Mouse (Mus musculus) liver, embryonic 14 days (tissue): ENCODE measurements around the gene Nhlrc4. TPM values are rescaled to one million over a fixed set of nuclear protein-coding genes. Genes with fewer than 3 reads are reported as not detected.

Source experiments
- polyA plus RNA-seq: library from polyadenylated mRNA; depleted of rRNA; stranded (reverse); fragments of >200 nt; gene quantifications from 2 replicates; pipeline ENCODE4 v1.2.3, GENCODE M21; 2012; rRNA removed

The Nhlrc4 gene
- polyA plus RNA-seq: 7.0 and 10.4 TPM in 2 replicates

GRCm38 (mm10) chr17:25944366-25945163, at the start of gene Nhlrc4, which contains the start of gene Pigq:
TSS of gene Nhlrc4 (minus strand) at chr17:25944961.
TSS of gene Pigq (minus strand) at chr17:25944936.

GRCm38 (mm10) chr17:25985306-25986294, 40.8 kb upstream of the Nhlrc4 start, which contains the start of gene Capn15:
TSS of gene Capn15 (minus strand) at chr17:25985796.

GRCm38 (mm10) chr17:25951803-25952623, 7.3 kb upstream of the Nhlrc4 start, which contains the start of gene A930017K11Rik:
TSS of gene A930017K11Rik (minus strand) at chr17:25952565.

GRCm38 (mm10) chr17:25919144-25919785, 25.5 kb downstream of the Nhlrc4 start, which contains the start of gene Rab40c:
TSS of gene Rab40c (minus strand) at chr17:25919727.

Other genes with a start within 250 kb of the Nhlrc4 start
- 0.07 and 0.24 TPM in 2 replicates for gene Gng13, start 227.8 kb downstream of the Nhlrc4 start, polyA plus RNA-seq
- 17.4 and 17.9 TPM in 2 replicates for gene Chtf18, start 217.5 kb downstream of the Nhlrc4 start, polyA plus RNA-seq
- 7.9 and 9.7 TPM in 2 replicates for gene Rpusd1, start 217.3 kb downstream of the Nhlrc4 start, polyA plus RNA-seq
- 0.01 TPM in 1 of 2 replicates, not detected in the other for gene Mslnl, start 208.9 kb downstream of the Nhlrc4 start, polyA plus RNA-seq
- gene Msln, start 190.6 kb downstream of the Nhlrc4 start, polyA plus RNA-seq: 0.67 and 1.3 TPM in 2 replicates
- 8.8 and 10.3 TPM in 2 replicates for gene Narfl, start 171.2 kb downstream of the Nhlrc4 start, polyA plus RNA-seq
- 6.6 and 6.9 TPM in 2 replicates for gene Haghl, start 159.3 kb downstream of the Nhlrc4 start, polyA plus RNA-seq
- gene Ccdc78, start 158.4 kb downstream of the Nhlrc4 start, polyA plus RNA-seq: 0.02 TPM in 2 replicates
- 45.1 and 48.5 TPM in 2 replicates for gene Fam173a, start 152.1 kb downstream of the Nhlrc4 start, polyA plus RNA-seq
- 0.27 TPM in 1 of 2 replicates, not detected in the other for gene AC134908.4, start 149.3 kb downstream of the Nhlrc4 start, polyA plus RNA-seq
- 17.5 and 18.6 TPM in 2 replicates for gene Metrn, start 147.8 kb downstream of the Nhlrc4 start, polyA plus RNA-seq
- 0.05 and 0.07 TPM in 2 replicates for gene Fbxl16, start 135.9 kb downstream of the Nhlrc4 start, polyA plus RNA-seq
- gene Wdr24, start 121.3 kb downstream of the Nhlrc4 start, polyA plus RNA-seq: 12.5 and 14.2 TPM in 2 replicates
- gene Jmjd8, start 116.1 kb downstream of the Nhlrc4 start, polyA plus RNA-seq: 14.5 and 16.3 TPM in 2 replicates
- gene Stub1, start 111.6 kb downstream of the Nhlrc4 start, polyA plus RNA-seq: 80.4 and 87.9 TPM in 2 replicates
- 1.1 and 1.3 TPM in 2 replicates for gene Rhbdl1, start 107.7 kb downstream of the Nhlrc4 start, polyA plus RNA-seq
- 2.3 and 3.3 TPM in 2 replicates for gene Gm20683, start 103.2 kb downstream of the Nhlrc4 start, polyA plus RNA-seq
- gene Rhot2, start 100.1 kb downstream of the Nhlrc4 start, polyA plus RNA-seq: 30.0 and 33.7 TPM in 2 replicates
- gene Wdr90, start 83.5 kb downstream of the Nhlrc4 start, polyA plus RNA-seq: 15.6 and 18.5 TPM in 2 replicates
- 18.4 and 20.6 TPM in 2 replicates for gene Mcrip2, start 76.2 kb downstream of the Nhlrc4 start, polyA plus RNA-seq
- gene Mettl26, start 69.9 kb downstream of the Nhlrc4 start, polyA plus RNA-seq: 41.0 and 42.6 TPM in 2 replicates
- gene Wfikkn1, start 64.1 kb downstream of the Nhlrc4 start, polyA plus RNA-seq: 0.49 and 0.51 TPM in 2 replicates
- gene Rab40c, start 25.2 kb downstream of the Nhlrc4 start, polyA plus RNA-seq: 5.4 and 6.5 TPM in 2 replicates
- gene Pigq, start within 50 bp of the Nhlrc4 start, polyA plus RNA-seq: 226 and 261 TPM in 2 replicates
- 0.14 and 0.16 TPM in 2 replicates for gene A930017K11Rik, start 7.6 kb upstream of the Nhlrc4 start, polyA plus RNA-seq
- 6.4 and 7.9 TPM in 2 replicates for gene Capn15, start 40.8 kb upstream of the Nhlrc4 start, polyA plus RNA-seq
- gene Rab11fip3, start 124.6 kb upstream of the Nhlrc4 start, polyA plus RNA-seq: 2.2 and 2.3 TPM in 2 replicates
- gene Decr2, start 145.4 kb upstream of the Nhlrc4 start, polyA plus RNA-seq: 6.4 and 7.8 TPM in 2 replicates
- gene Nme4, start 150.6 kb upstream of the Nhlrc4 start, polyA plus RNA-seq: 48.3 and 52.3 TPM in 2 replicates
- 2.7 and 2.9 TPM in 2 replicates for gene Tmem8, start 168.3 kb upstream of the Nhlrc4 start, polyA plus RNA-seq
- gene Mrpl28, start 178.5 kb upstream of the Nhlrc4 start, polyA plus RNA-seq: 50.9 and 59.1 TPM in 2 replicates
- gene Axin1, start 193.7 kb upstream of the Nhlrc4 start, polyA plus RNA-seq: 9.3 and 10.6 TPM in 2 replicates